Mouse (Mus musculus) MEL (cell line): ENCODE measurements around the gene Adgrg2.

Experiments
- CHD2 ChIP-seq: IDR thresholded peaks from 2 replicates; pipeline ENCODE4 v1.6.1; 2011; ENCODE audit warnings: low read length, improper control_type of control experiment
- CTCF ChIP-seq, 3 experiments: IDR thresholded peaks in 2 of 3; conservative IDR thresholded peaks in 1 of 3; 2 replicates each; pipeline ENCODE4 v1.5.1; 2011 to 2012; ENCODE audit warnings: low read length in 3 of 3, low read depth in 2 of 3, mild to moderate bottlenecking in 2 of 3, improper control_type of control experiment in 1 of 3, inconsistent platforms in 1 of 3, mixed read lengths in 1 of 3, moderate library complexity in 1 of 3; ENCODE audit not compliant: control insufficient read depth in 1 of 3, insufficient read depth in 1 of 3, poor library complexity in 1 of 3, severe bottlenecking in 1 of 3
- EP300 ChIP-seq, 2 experiments: IDR thresholded peaks; 2 replicates each; pipeline ENCODE4 v1.6.1; 2011; ENCODE audit warnings: improper control_type of control experiment in 2 of 2, low read length in 2 of 2, low read depth in 1 of 2, mild to moderate bottlenecking in 1 of 2
- GATA1 ChIP-seq: IDR thresholded peaks from 2 replicates; pipeline ENCODE4 v1.6.1; 2011; ENCODE audit warnings: low read depth, low read length, improper control_type of control experiment
- POLR2A ChIP-seq, 2 experiments: IDR thresholded peaks; 2 replicates each; pipeline ENCODE4 v1.6.1; 2011 to 2012; ENCODE audit warnings: low read length in 2 of 2, mild to moderate bottlenecking in 2 of 2, control low read depth in 1 of 2, improper control_type of control experiment in 1 of 2, low read depth in 1 of 2, moderate library complexity in 1 of 2; ENCODE audit not compliant: control insufficient read depth in 1 of 2, insufficient read depth in 1 of 2, poor library complexity in 1 of 2
- RAD21 ChIP-seq: IDR thresholded peaks from 2 replicates; pipeline ENCODE4 v1.6.1; 2011; ENCODE audit warnings: mild to moderate bottlenecking, low read depth, low read length, improper control_type of control experiment
- SMC3 ChIP-seq: IDR thresholded peaks from 2 replicates; pipeline ENCODE4 v1.6.1; 2011; ENCODE audit warnings: low read depth, low read length, improper control_type of control experiment
- TAL1 ChIP-seq: IDR thresholded peaks from 2 replicates; pipeline ENCODE4 v1.6.1; 2012; ENCODE audit warnings: mild to moderate bottlenecking, inconsistent platforms, low read length, moderate library complexity, mixed read lengths
- TBP ChIP-seq: IDR thresholded peaks from 2 replicates; pipeline ENCODE4 v1.8.0; 2011; ENCODE audit warnings: low read depth, low read length, improper control_type of control experiment
- UBTF ChIP-seq: IDR thresholded peaks from 2 replicates; pipeline ENCODE4 v1.6.1; 2012; ENCODE audit warnings: low read depth, mild to moderate bottlenecking, inconsistent platforms, low read length, improper control_type of control experiment, moderate library complexity, borderline replicate concordance; ENCODE audit not compliant: insufficient read depth
- ZC3H11A ChIP-seq: IDR thresholded peaks from 2 replicates; pipeline ENCODE4 v1.6.1; 2012; ENCODE audit warnings: low read depth, mild to moderate bottlenecking, inconsistent platforms, low read length, improper control_type of control experiment

GRCm38 (mm10) chrX:160501687-160502047, 111.2 kb downstream of the Adgrg2 start:
- TF ChIP-seq POLR2A (IDR thresholded peaks at IDR 0.05; ENCODE audit: control insufficient read depth in 1 of 2, insufficient read depth in 1 of 2, low read depth in 1 of 2, low read length in 2 of 2, poor library complexity in 1 of 2) (peak in 1 of 2 experiments; percentile 5; a peak in 1 of 4 replicates), CTCF (IDR thresholded peaks at IDR 0.05 in 2 of 3, conservative IDR thresholded peaks at IDR 0.05 in 1 of 3; ENCODE audit: control insufficient read depth in 1 of 3, insufficient read depth in 1 of 3, low read depth in 2 of 3, low read length in 3 of 3, poor library complexity in 1 of 3, severe bottlenecking in 1 of 3) (no peak), TAL1 (no peak), EP300 (IDR thresholded peaks at IDR 0.05; ENCODE audit: low read depth in 1 of 2, low read length in 2 of 2) (no peak), UBTF (no peak), GATA1 (no peak), ZC3H11A (no peak), SMC3 (no peak), CHD2 (no peak), TBP (no peak), RAD21 (no peak)
